Mouse (Mus musculus): ENCODE measurements around the gene Fbxl7. TPM values are rescaled to one million over a fixed set of nuclear protein-coding genes. Genes with fewer than 3 reads are reported as not detected.

Gene Fbxl7
- polyA plus RNA-seq, 2 experiments: 17.5 to 19.9 TPM

- no peak overlapping the region for H3K27ac ChIP-seq (replicated peaks; ENCODE audit: low read depth, low read length)
- no peaks in the 10 kb centered on the region for H3K27me3 ChIP-seq (ENCODE audit: control insufficient read depth, insufficient read depth, low read length)
- TF ChIP-seq POLR2A (IDR thresholded peaks at IDR 0.05; ENCODE audit: borderline replicate concordance, extremely low read depth, insufficient read depth, insufficient read length): no peak
- ATAC-seq (ENCODE audit: low FRiP score, low read depth) (no peak), DNase-seq (ENCODE audit: low spot score) (no peak)
- no peak overlapping the region for H3K4me2 ChIP-seq (replicated peaks; ENCODE audit: low read depth, low read length, severe bottlenecking)
- no peaks in the 10 kb centered on the region; the same call in 1 of the 2 replicates for H3K4me1 ChIP-seq (ENCODE audit: control insufficient read depth, insufficient read depth, low read length)
- no peaks in the 10 kb centered on the region for H3K36me3 ChIP-seq (ENCODE audit: control insufficient read depth, insufficient read depth, low read length)
- no peak overlapping the region for H3K9ac ChIP-seq (ENCODE audit: low read depth, low read length, severe bottlenecking)
- no peaks in the 10 kb centered on the region for H3K9me3 ChIP-seq (ENCODE audit: control insufficient read depth, low read length)
- 90% methylated on average over 3 of the region's 3 CpGs for WGBS
- no peak overlapping the region for H3K4me3 ChIP-seq (replicated peaks; ENCODE audit: low read length)
Measured at GRCm38 (mm10) chr15:26596239-26596638, 299.1 kb downstream of the Fbxl7 start.

- H3K4me1 ChIP-seq (ENCODE audit: control insufficient read depth, insufficient read depth, low read length): no peaks in the 10 kb centered on the region
- H3K9ac ChIP-seq (ENCODE audit: low read depth, low read length, severe bottlenecking): no peak overlapping the region
- no peaks in the 10 kb centered on the region for H3K27me3 ChIP-seq (ENCODE audit: control insufficient read depth, insufficient read depth, low read length)
- H3K4me3 ChIP-seq (replicated peaks; ENCODE audit: low read length): no peak overlapping the region
- no peaks in the 10 kb centered on the region for H3K36me3 ChIP-seq (ENCODE audit: control insufficient read depth, insufficient read depth, low read length)
- H3K27ac ChIP-seq (replicated peaks; ENCODE audit: low read depth, low read length): no peak overlapping the region
- DNase-seq (ENCODE audit: low spot score) (no peak), ATAC-seq (ENCODE audit: low FRiP score, low read depth) (no peak)
- WGBS: 81% methylated on average over 8 of the region's 8 CpGs
- no peak overlapping the region for H3K4me2 ChIP-seq (replicated peaks; ENCODE audit: low read depth, low read length, severe bottlenecking)
- H3K9me3 ChIP-seq (ENCODE audit: control insufficient read depth, low read length): no peaks in the 10 kb centered on the region
- TF ChIP-seq POLR2A (IDR thresholded peaks at IDR 0.05; ENCODE audit: borderline replicate concordance, extremely low read depth, insufficient read depth, insufficient read length): no peak
Measured at GRCm38 (mm10) chr15:26579947-26580709, 315.3 kb downstream of the Fbxl7 start.

- H3K27ac ChIP-seq (replicated peaks; ENCODE audit: low read depth, low read length): no peak overlapping the region
- H3K9ac ChIP-seq (ENCODE audit: low read depth, low read length, severe bottlenecking): no peak overlapping the region
- DNase-seq (ENCODE audit: low spot score): no peak
- TF ChIP-seq POLR2A (IDR thresholded peaks at IDR 0.05; ENCODE audit: borderline replicate concordance, extremely low read depth, insufficient read depth, insufficient read length): no peak
- H3K4me1 ChIP-seq (ENCODE audit: control insufficient read depth, insufficient read depth, low read length): no peaks in the 10 kb centered on the region
- no peaks in the 10 kb centered on the region for H3K27me3 ChIP-seq (ENCODE audit: control insufficient read depth, insufficient read depth, low read length)
- no peak for ATAC-seq (ENCODE audit: low FRiP score, low read depth)
- no peak overlapping the region for H3K4me3 ChIP-seq (replicated peaks; ENCODE audit: low read length)
- no peak overlapping the region for H3K4me2 ChIP-seq (replicated peaks; ENCODE audit: low read depth, low read length, severe bottlenecking)
- WGBS: 86% methylated on average over 1 of the region's 1 CpGs
- no peaks in the 10 kb centered on the region for H3K9me3 ChIP-seq (ENCODE audit: control insufficient read depth, low read length)
- no peaks in the 10 kb centered on the region for H3K36me3 ChIP-seq (ENCODE audit: control insufficient read depth, insufficient read depth, low read length)
Measured at GRCm38 (mm10) chr15:26578500-26578899, 316.9 kb downstream of the Fbxl7 start.

GRCm38 (mm10) chr15:26566076-26566475 is 329.3 kb downstream of the Fbxl7 start:
- WGBS: 35% methylated on average over 2 of the region's 2 CpGs
- no peak for ATAC-seq (ENCODE audit: low FRiP score, low read depth)
- H3K27me3 ChIP-seq (ENCODE audit: control insufficient read depth, insufficient read depth, low read length): no peaks in the 10 kb centered on the region
- H3K4me3 ChIP-seq (replicated peaks; ENCODE audit: low read length): no peak overlapping the region
- H3K4me2 ChIP-seq (replicated peaks; ENCODE audit: low read depth, low read length, severe bottlenecking): no peak overlapping the region
- H3K9ac ChIP-seq (ENCODE audit: low read depth, low read length, severe bottlenecking): no peak overlapping the region
- H3K9me3 ChIP-seq (ENCODE audit: control insufficient read depth, low read length): no peaks in the 10 kb centered on the region
- peak; percentile 46 for DNase-seq (ENCODE audit: low spot score)
- TF ChIP-seq POLR2A (IDR thresholded peaks at IDR 0.05; ENCODE audit: borderline replicate concordance, extremely low read depth, insufficient read depth, insufficient read length): no peak
- peaks cover 2% of the 10 kb centered on the region; the same call in 1 of the 2 replicates for H3K4me1 ChIP-seq (ENCODE audit: control insufficient read depth, insufficient read depth, low read length)
- H3K27ac ChIP-seq (replicated peaks; ENCODE audit: low read depth, low read length): no peak overlapping the region
- H3K36me3 ChIP-seq (ENCODE audit: control insufficient read depth, insufficient read depth, low read length): no peaks in the 10 kb centered on the region

- Histone ChIP-seq H3K36me3 (ENCODE audit: control insufficient read depth, insufficient read depth, low read length) (peaks cover 13% of the 10 kb centered on the region), H3K4me3 (replicated peaks; ENCODE audit: low read length) (no peak overlapping the region), H3K4me1 (ENCODE audit: control insufficient read depth, insufficient read depth, low read length) (no peaks in the 10 kb centered on the region), H3K4me2 (replicated peaks; ENCODE audit: low read depth, low read length, severe bottlenecking) (no peak overlapping the region), H3K9ac (ENCODE audit: low read depth, low read length, severe bottlenecking) (no peak overlapping the region), H3K27me3 (ENCODE audit: control insufficient read depth, insufficient read depth, low read length) (no peaks in the 10 kb centered on the region), H3K9me3 (ENCODE audit: control insufficient read depth, low read length) (no peaks in the 10 kb centered on the region), H3K27ac (replicated peaks; ENCODE audit: low read depth, low read length) (no peak overlapping the region)
- no peak for ATAC-seq (ENCODE audit: low FRiP score, low read depth)
- no peak for DNase-seq (ENCODE audit: low spot score)
- 72% methylated on average over 10 of the region's 10 CpGs for WGBS
- TF ChIP-seq POLR2A (IDR thresholded peaks at IDR 0.05; ENCODE audit: borderline replicate concordance, extremely low read depth, insufficient read depth, insufficient read length): no peak
Measured at GRCm38 (mm10) chr15:26553620-26554019, 341.8 kb downstream of the Fbxl7 start.
